Mouse (Mus musculus): ENCODE measurements around the gene Peak1.
"Not testable (repeated sequence)": the region's sequence is repeated elsewhere in the genome, so short reads cannot be mapped to it uniquely, and the experiment has no call there.

Peak1 gene

GRCm38 (mm10) chr9:56417948-56418737 is at the start of gene Peak1, which contains the start of gene Hmg20a:
Gene Peak1 (minus strand): TSS chr9:56418067.
Gene Hmg20a (plus strand): TSS chr9:56418609.
- peak; percentile 100 for DNase-seq

GRCm38 (mm10) chr9:56466251-56466650 is 48.4 kb upstream of the Peak1 start:
- DNase-seq = no peak

- peak; percentile 29 for DNase-seq
These were observed 47.2 kb upstream of the Peak1 start for GRCm38 (mm10) chr9:56464863-56465654.

- DNase-seq = peak; percentile 55
These were observed 46.0 kb upstream of the Peak1 start for GRCm38 (mm10) chr9:56463686-56464515.

GRCm38 (mm10) chr9:56463046-56463445 is 45.2 kb upstream of the Peak1 start:
- no peak for DNase-seq

- no peak for DNase-seq
These were observed 44.7 kb upstream of the Peak1 start for GRCm38 (mm10) chr9:56462606-56463005.

- no peak for DNase-seq
These were observed 43.1 kb upstream of the Peak1 start for GRCm38 (mm10) chr9:56460987-56461386.

- peak; percentile 26 for DNase-seq
These were observed 38.6 kb upstream of the Peak1 start for GRCm38 (mm10) chr9:56456426-56456825.

GRCm38 (mm10) chr9:56453038-56453815 is 35.4 kb upstream of the Peak1 start:
- no peak for DNase-seq

- DNase-seq = no peak
These were observed 33.7 kb upstream of the Peak1 start for GRCm38 (mm10) chr9:56451570-56451969.

GRCm38 (mm10) chr9:56439699-56440098 is 21.8 kb upstream of the Peak1 start:
- DNase-seq = no peak

GRCm38 (mm10) chr9:56437300-56437892 is 19.5 kb upstream of the Peak1 start:
- DNase-seq = not testable (repeated sequence)

GRCm38 (mm10) chr9:56435821-56436526 is 18.1 kb upstream of the Peak1 start:
- DNase-seq = no peak

GRCm38 (mm10) chr9:56424861-56425260 is 7.0 kb upstream of the Peak1 start:
- DNase-seq = no peak

GRCm38 (mm10) chr9:56421991-56422390 is 4.1 kb upstream of the Peak1 start:
- no peak for DNase-seq

GRCm38 (mm10) chr9:56420892-56421601 is 3.2 kb upstream of the Peak1 start:
- no peak for DNase-seq

- no peak for DNase-seq
These were observed 2.4 kb upstream of the Peak1 start for GRCm38 (mm10) chr9:56420236-56420635.

GRCm38 (mm10) chr9:56418738-56419239 is 922 bp upstream of the Peak1 start:
- DNase-seq = peak; percentile 78

- peak; percentile 75 for DNase-seq
These were observed 386 bp downstream of the Peak1 start for GRCm38 (mm10) chr9:56417415-56417947.
